Mouse (Mus musculus) lung, embryonic 15.5 days (tissue): Measurements from ENCODE around the gene Ush1c. TPM values are rescaled to one million over a fixed set of nuclear protein-coding genes. Genes with fewer than 3 reads are reported as not detected.
"Not testable (repeated sequence)": the region's sequence is repeated elsewhere in the genome, so short reads cannot be mapped to it uniquely, and the experiment has no call there.

Source experiments
- ATAC-seq: fragments of 200-750 bp; cut with Nextera tagmentation; 2 replicates; pipeline ENCODE4 v1.8.0; 2017; ENCODE audit warnings: moderate number of reproducible peaks, borderline replicate concordance; ENCODE audit not compliant: low FRiP score, low TSS enrichment; ENCODE audit errors: extremely low read depth
- H3K27ac ChIP-seq: fragments of 300-500 bp; sonication (generic); 2 replicates; pipeline ENCODE4 v1.5.1; 2015; ENCODE audit warnings: moderate library complexity, mild to moderate bottlenecking, inconsistent platforms
- H3K27me3 ChIP-seq: fragments of 300-500 bp; sonication (generic); 2 replicates; pipeline ENCODE4 v1.6.1; 2015; ENCODE audit warnings: inconsistent platforms
- H3K36me3 ChIP-seq: fragments of 300-500 bp; sonication (generic); 2 replicates; pipeline ENCODE4 v1.6.1; 2015; ENCODE audit warnings: inconsistent platforms
- H3K4me1 ChIP-seq: fragments of 300-500 bp; sonication (generic); 2 replicates; pipeline ENCODE4 v1.6.1; 2015; ENCODE audit warnings: inconsistent platforms
- H3K4me2 ChIP-seq: fragments of 300-500 bp; sonication (generic); 2 replicates; pipeline ENCODE4 v1.6.1; 2015; ENCODE audit warnings: inconsistent platforms, mild to moderate bottlenecking, moderate library complexity
- H3K4me3 ChIP-seq: fragments of 300-500 bp; sonication (generic); 2 replicates; pipeline ENCODE4 v1.5.1; 2015; ENCODE audit warnings: mild to moderate bottlenecking, inconsistent platforms
- H3K9ac ChIP-seq: fragments of 300-500 bp; sonication (generic); 2 replicates; pipeline ENCODE4 v1.6.1; 2015; ENCODE audit warnings: inconsistent platforms
- H3K9me3 ChIP-seq: fragments of 300-500 bp; sonication (generic); 2 replicates; pipeline ENCODE4 v1.6.1; 2016; ENCODE audit warnings: inconsistent platforms
- WGBS: fragments of 180-500 bp; shearing (Covaris S2); methylation state at CpG from one replicate; pipeline ENCODE4 v1.1.7; 2015; 5-methylcytosine and 5-hydroxymethylcytosine counted together
- polyA plus RNA-seq: library from polyadenylated mRNA; unstranded; fragments of >200 nt; fragmentation: Nextera tagmentation; extraction: Ambion mirVana; gene quantifications from 2 replicates; pipeline ENCODE4 v1.2.1, GENCODE M21; 2015

Gene Ush1c
- polyA plus RNA-seq, 1 experiment from 2014 or later = 0.39 TPM

DNA sequence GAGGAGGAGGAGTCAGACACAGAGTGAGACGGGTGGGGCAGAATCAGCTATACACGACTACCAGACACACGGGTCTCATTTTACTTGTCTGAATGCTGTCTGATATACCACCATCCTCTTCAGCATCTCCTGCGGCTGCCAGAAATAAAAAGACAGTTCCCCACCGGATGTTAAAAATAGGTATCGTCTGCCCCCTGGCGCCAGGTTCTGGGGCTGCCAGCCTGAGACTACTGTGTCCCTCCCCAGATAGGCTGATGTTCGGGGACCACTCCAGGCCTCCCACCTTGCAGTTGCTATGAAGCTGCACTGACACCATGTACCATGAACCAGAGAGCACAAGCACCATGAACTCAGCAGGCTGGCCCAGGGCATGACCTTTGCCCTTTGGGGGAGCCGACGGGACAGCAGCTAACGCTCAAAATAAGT lies 34.2 kb downstream of the Ush1c start:
- WGBS = 34% methylated on average over 11 of the region's 11 CpGs
- no peak overlapping the region for H3K4me2 ChIP-seq
- H3K36me3 ChIP-seq = no peaks in the 10 kb centered on the region
- H3K4me3 ChIP-seq = no peak overlapping the region
- H3K9ac ChIP-seq = no peak overlapping the region
- no peaks in the 10 kb centered on the region for H3K27me3 ChIP-seq
- no peaks in the 10 kb centered on the region for H3K4me1 ChIP-seq
- no peak overlapping the region for H3K27ac ChIP-seq
- ATAC-seq = no peak
- H3K9me3 ChIP-seq = no peaks in the 10 kb centered on the region

DNA sequence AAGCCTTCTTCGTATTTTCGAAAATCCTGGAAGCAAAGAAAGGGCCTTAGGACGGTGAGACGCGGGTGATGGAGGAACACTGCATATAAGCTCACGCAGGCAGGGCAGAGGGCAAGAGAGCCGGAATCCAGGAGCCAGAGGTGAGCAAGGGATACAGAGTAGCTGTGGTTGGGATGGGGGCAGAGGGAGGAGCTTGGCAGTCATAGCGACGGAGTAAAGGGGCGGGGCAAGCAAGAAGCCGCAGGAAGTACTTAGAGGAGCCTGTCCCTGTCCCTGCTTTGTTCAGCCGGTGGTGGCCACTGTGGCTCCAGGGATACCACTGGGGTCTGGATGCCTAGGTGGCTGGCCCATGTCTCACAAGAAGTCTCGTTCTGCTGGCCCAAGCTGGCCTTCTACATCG lies 36.7 kb downstream of the Ush1c start:
- Histone ChIP-seq H3K4me2 (no peak overlapping the region), H3K9ac (no peak overlapping the region), H3K4me1 (no peaks in the 10 kb centered on the region), H3K36me3 (no peaks in the 10 kb centered on the region), H3K9me3 (no peaks in the 10 kb centered on the region), H3K4me3 (no peak overlapping the region), H3K27ac (no peak overlapping the region), H3K27me3 (no peaks in the 10 kb centered on the region)
- 13% methylated on average over 14 of the region's 14 CpGs for WGBS
- no peak for ATAC-seq

DNA sequence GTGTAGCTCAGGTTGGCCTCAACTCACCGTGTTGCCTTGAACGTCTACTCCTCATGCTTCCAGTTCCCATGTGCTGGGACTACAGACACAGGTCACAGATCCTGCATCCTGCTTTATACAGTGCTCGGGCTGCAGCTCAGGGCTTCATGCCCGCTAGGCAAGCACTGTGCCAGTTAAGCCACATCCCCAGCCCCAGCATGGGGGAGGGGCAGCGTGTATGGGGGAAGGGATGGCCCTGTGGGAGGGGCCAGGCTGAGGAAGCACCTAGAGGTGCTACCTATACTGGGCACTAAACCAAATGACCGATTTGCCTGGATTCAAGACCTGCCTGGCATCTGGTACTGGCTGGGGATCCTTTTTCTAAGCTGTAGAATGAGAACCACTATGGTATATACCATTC lies 38.3 kb downstream of the Ush1c start:
- no peak for ATAC-seq
- Histone ChIP-seq H3K9ac (no peak overlapping the region), H3K4me3 (no peak overlapping the region), H3K27me3 (no peaks in the 10 kb centered on the region), H3K36me3 (no peaks in the 10 kb centered on the region), H3K27ac (no peak overlapping the region), H3K9me3 (no peaks in the 10 kb centered on the region), H3K4me2 (no peak overlapping the region), H3K4me1 (no peaks in the 10 kb centered on the region)
- 61% methylated on average over 6 of the region's 6 CpGs for WGBS

DNA sequence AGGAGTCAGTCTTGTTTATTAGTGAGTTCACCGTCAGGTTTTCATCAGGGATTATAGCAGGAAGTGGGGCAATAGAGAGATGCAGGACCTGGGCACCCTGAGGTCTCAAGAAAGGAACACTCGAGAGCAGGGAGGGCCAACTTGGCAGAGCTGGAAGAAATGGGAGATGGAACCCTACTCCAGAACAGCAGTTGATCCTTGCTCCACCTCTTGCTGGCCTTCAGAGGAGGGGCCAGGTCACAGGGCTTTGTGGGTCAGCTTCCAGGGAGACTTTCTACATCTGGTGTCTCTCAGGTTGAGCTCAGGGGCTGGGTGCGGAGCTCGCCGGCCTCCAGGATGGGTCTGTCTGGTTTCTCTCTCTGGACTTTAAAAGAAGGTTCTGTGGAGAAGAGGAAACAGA lies 42.9 kb downstream of the Ush1c start:
- no peak overlapping the region for H3K4me3 ChIP-seq
- H3K4me1 ChIP-seq = no peaks in the 10 kb centered on the region
- no peak overlapping the region for H3K9ac ChIP-seq
- no peaks in the 10 kb centered on the region for H3K27me3 ChIP-seq
- H3K27ac ChIP-seq = no peak overlapping the region
- WGBS = 85% methylated on average over 5 of the region's 5 CpGs
- no peak for ATAC-seq
- H3K9me3 ChIP-seq = no peaks in the 10 kb centered on the region
- no peak overlapping the region for H3K4me2 ChIP-seq
- no peaks in the 10 kb centered on the region for H3K36me3 ChIP-seq

DNA sequence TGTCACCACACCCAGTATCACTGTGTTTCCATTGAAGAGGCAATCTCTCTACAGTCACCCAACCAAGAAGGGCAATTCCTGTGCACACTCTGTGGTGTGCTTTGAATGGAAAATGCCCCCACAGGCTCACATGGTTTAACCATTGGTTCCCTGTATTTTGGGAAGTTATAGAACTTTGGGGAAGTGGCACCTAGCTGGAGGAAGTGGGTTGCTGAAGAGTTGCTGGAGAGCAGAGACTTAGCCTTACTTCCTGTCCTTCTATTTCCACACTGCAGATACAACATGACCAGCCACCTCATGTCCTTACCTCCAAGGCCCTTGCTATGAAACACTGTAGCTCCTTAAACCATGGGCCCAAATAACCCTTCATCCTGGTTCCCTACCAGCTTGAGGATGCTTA lies 54.1 kb downstream of the Ush1c start:
- no peak for ATAC-seq
- Histone ChIP-seq H3K4me2 (no peak overlapping the region), H3K9ac (no peak overlapping the region), H3K36me3 (no peaks in the 10 kb centered on the region), H3K4me3 (no peak overlapping the region), H3K27me3 (peaks cover 26% of the 10 kb centered on the region), H3K9me3 (no peaks in the 10 kb centered on the region), H3K27ac (no peak overlapping the region), H3K4me1 (peaks cover 10% of the 10 kb centered on the region; the same call in 1 of the 2 replicates)

DNA sequence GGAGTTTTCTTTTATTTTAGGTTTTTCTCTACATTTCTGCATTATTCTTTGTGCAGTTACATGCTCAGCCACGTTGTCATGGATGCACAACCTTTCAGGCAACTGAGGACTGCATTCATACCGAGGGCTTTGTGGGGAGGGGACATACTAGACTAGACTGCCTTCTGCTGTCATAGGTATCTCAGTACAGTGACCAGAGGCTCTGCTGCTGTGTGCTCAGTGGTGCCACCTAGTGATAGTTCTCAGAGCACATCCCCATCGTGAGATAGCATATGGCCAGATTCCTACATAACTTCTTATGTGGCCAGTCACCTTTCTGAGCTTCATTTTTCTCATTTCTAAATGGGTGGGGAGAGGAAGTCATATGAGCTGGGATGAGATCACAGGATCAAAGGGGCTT lies 56.7 kb downstream of the Ush1c start:
- H3K27ac ChIP-seq = no peak overlapping the region
- H3K36me3 ChIP-seq = no peaks in the 10 kb centered on the region
- H3K9me3 ChIP-seq = no peaks in the 10 kb centered on the region
- peaks cover 11% of the 10 kb centered on the region; the same call in 1 of the 2 replicates for H3K4me1 ChIP-seq
- no peak overlapping the region for H3K4me3 ChIP-seq
- 2% methylated on average over 3 of the region's 3 CpGs for WGBS
- no peak for ATAC-seq
- H3K4me2 ChIP-seq = no peak overlapping the region
- H3K27me3 ChIP-seq = peaks cover 49% of the 10 kb centered on the region
- H3K9ac ChIP-seq = no peak overlapping the region

DNA sequence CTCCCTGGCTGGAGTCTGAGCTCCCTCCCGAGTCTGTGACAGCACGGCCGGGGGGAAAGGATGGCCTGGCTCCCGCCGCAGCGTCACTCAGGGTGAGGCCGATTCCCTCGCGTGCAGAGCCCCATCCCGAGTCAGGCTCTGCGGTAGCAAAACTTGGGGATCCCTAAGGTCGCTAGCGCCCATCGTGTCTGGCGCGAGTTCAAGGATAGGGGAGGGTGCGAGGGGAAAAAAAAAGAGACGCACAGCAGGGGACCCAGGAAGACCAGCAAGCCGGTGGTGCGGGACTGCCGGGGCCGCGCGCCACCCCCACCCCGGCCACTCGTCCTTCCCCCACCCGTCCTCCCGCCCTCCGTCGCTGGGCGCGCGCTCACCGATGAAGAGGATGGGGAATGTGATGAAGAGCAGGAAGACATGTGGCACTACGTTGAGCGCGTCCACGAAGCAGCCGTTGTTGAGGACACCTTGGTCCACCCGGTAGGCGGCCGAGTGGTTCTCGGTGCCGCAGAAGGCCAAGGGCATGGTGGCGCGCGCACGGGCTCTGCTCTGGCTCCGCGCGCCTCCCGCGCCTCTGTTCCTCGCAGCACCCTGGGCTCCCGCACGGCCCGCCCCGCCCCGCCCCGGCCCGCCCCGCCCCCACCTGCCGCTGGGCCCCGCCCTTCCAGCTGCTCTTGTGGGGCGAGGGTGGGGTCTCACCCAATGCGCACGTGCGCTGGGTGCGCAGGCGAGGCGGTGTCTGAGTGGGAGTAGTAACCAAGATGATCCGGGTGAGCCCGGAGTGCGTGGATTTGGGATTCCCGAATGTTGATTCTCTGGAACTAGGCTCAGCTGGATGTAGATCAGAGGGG lies 58.6 kb downstream of the Ush1c start, which contains the start of gene Abcc8:
Gene Abcc8, minus strand, starts transcription at position 603 of the 845 bp plus-strand sequence.
- H3K4me2 ChIP-seq = peak within 1 kb of the TSS; percentile 69
- peaks cover 11% of the 10 kb centered on the region; the same call in 1 of the 2 replicates for H3K4me1 ChIP-seq
- peak within 1 kb of the TSS; percentile 36 for H3K4me3 ChIP-seq
- under 1% methylated on average over 70 of the region's 75 CpGs for WGBS
- no peaks in the 10 kb centered on the region for H3K36me3 ChIP-seq
- H3K9me3 ChIP-seq = no peaks in the 10 kb centered on the region
- ATAC-seq = peak; percentile 27; the same call in 1 of the 2 replicates
- peaks cover 53% of the 10 kb centered on the region for H3K27me3 ChIP-seq
- H3K9ac ChIP-seq = no peak within 1 kb of the TSS
- H3K27ac ChIP-seq = no peak within 1 kb of the TSS

DNA sequence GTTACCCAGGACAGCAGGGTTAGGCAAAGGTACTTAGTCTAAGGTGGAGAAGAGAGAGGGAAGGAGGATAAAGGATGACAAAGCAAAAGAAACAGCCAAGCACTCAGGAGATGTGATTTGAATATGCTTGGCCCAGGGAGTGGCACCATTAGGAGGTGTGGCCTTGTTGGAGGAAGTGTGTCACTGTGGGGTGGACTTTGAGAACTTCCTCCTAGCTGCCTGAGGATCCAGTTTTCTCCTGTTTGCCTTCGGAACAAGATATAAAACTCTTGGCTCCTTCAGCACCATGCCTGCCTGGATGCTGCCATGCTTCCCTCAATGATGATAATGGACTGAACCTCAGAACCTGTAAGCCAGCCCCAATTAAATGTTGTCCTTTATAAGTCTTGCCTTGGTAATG lies 69.3 kb downstream of the Ush1c start:
- ATAC-seq, H3K27me3 ChIP-seq: not testable (repeated sequence)
- WGBS = 78% methylated on average over 1 of the region's 1 CpGs

DNA sequence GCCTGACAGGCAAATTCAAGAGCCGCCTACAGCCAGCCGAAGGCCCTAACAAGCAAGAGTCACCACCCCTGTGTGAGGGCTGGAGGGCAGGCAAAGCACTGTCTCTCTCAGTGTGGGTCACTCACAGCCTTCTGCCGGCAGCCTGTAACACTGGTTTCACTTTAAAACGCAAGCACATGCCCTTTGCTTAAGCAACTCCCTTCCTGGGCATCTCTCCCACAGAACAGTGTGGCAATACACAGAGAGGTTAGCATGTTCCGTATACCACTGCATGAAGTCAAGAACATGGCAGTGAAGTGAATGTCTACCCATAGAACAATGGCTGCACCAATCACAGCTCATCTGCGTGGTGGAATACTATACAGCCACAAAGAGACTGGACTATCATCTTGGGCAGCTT lies 69.9 kb downstream of the Ush1c start:
- Histone ChIP-seq H3K9ac (no peak overlapping the region), H3K36me3 (no peaks in the 10 kb centered on the region), H3K4me3 (no peak overlapping the region), H3K27ac (no peak overlapping the region), H3K4me1 (no peaks in the 10 kb centered on the region), H3K4me2 (no peak overlapping the region), H3K27me3 (no peaks in the 10 kb centered on the region), H3K9me3 (no peaks in the 10 kb centered on the region)
- ATAC-seq = no peak
- WGBS = 86% methylated on average over 6 of the region's 6 CpGs

More for the DNA sequence above, 69.3 kb downstream of the Ush1c start:
- not testable (repeated sequence) for H3K4me1 ChIP-seq, H3K36me3 ChIP-seq, H3K4me3 ChIP-seq, H3K27ac ChIP-seq, H3K4me2 ChIP-seq, H3K9me3 ChIP-seq, H3K9ac ChIP-seq

DNA sequence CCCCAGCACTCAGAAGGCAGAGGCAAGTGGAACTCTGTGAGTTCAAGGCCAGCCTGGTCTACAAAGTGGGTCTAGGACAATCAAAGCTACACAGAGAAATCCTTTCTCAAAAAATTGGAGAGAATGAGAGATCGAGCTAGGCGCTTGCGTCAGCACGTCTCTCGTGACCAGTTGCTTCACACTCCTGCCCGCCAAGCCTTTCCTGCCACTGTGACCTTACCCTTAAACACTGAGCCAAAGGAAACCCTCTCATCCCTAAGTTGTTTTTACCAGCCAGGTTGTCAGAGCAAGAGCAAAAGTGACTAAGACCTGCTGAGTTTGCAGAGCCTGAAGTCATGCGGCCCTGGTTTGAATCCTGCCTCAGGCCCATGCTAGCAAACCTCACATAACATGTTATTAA lies 70.4 kb downstream of the Ush1c start:
- 83% methylated on average over 7 of the region's 7 CpGs for WGBS
- H3K27ac ChIP-seq = no peak overlapping the region
- H3K9ac ChIP-seq = no peak overlapping the region
- no peaks in the 10 kb centered on the region; the same call in 1 of the 2 replicates for H3K27me3 ChIP-seq
- ATAC-seq = no peak
- no peak overlapping the region for H3K4me3 ChIP-seq
- H3K4me1 ChIP-seq = no peaks in the 10 kb centered on the region
- no peaks in the 10 kb centered on the region for H3K36me3 ChIP-seq
- no peaks in the 10 kb centered on the region for H3K9me3 ChIP-seq
- H3K4me2 ChIP-seq = no peak overlapping the region

DNA sequence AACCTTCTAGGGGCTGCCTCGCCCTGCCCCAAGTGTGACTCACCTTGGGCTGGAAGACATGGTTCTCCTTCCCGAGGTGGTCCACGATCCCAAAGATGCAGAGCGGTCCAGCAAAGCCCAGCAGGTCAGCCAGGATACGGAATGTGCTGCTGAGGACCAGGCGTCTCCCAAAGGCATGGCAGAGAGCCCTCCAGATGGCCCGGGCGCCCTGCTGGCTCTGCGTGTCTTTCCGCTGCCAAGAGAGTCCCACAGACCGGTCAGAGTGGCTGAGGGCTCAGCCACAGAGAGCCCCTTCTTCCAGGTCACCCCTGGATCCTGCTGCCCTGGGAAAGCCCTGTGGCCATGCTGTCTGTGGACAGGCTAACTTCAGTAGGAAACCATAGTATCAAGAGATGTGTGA lies 72.4 kb downstream of the Ush1c start:
- Histone ChIP-seq H3K4me3 (no peak overlapping the region), H3K4me2 (no peak overlapping the region), H3K9ac (no peak overlapping the region), H3K27me3 (no peaks in the 10 kb centered on the region; the same call in 1 of the 2 replicates), H3K4me1 (no peaks in the 10 kb centered on the region), H3K36me3 (no peaks in the 10 kb centered on the region), H3K9me3 (no peaks in the 10 kb centered on the region), H3K27ac (no peak overlapping the region)
- WGBS = 92% methylated on average over 11 of the region's 11 CpGs
- no peak for ATAC-seq

DNA sequence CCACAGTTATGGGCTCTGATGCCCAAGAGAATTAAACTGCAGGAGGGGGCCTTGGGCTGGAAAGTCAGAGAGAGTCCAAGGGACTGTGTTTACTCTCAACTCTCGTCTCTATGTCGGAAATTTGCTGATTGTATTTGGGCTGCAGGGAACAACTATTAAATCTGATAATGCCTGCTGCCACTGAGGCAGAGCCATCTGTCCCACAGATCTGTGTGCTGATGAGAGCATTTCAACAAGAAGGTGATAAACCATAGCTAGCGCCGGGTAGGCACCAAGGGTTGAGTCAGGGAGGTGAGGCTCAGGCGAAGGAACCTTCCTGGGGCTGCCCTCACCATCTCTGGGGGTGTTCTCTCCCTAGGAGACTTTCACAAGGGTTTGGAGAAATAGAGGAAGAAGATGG lies 75.6 kb downstream of the Ush1c start:
- Histone ChIP-seq H3K36me3 (no peaks in the 10 kb centered on the region), H3K9ac (no peak overlapping the region), H3K4me2 (no peak overlapping the region), H3K27me3 (no peaks in the 10 kb centered on the region; the same call in 1 of the 2 replicates), H3K9me3 (no peaks in the 10 kb centered on the region), H3K4me3 (no peak overlapping the region), H3K27ac (no peak overlapping the region), H3K4me1 (no peaks in the 10 kb centered on the region)
- no peak for ATAC-seq
- 64% methylated on average over 5 of the region's 5 CpGs for WGBS
